Mouse (Mus musculus) brain, adult 10 weeks (tissue): ENCODE results near the gene Prima1. TPM values are rescaled to one million over a fixed set of nuclear protein-coding genes. Genes with fewer than 3 reads are reported as not detected.

Experiments
- polyA plus RNA-seq: library from polyadenylated mRNA; stranded (reverse); fragments of 350-450 nt; fragmentation: Illumina TruSeq; extraction: RNeasy Lipid Tissue Mini Kit (QIAGEN cat#74804); gene quantifications from one replicate; pipeline ENCODE4 v1.2.3, GENCODE M21; 2015; ENCODE audit warnings: low read depth, low replicate concordance

Prima1 gene
- 7.5 TPM for polyA plus RNA-seq

DNA sequence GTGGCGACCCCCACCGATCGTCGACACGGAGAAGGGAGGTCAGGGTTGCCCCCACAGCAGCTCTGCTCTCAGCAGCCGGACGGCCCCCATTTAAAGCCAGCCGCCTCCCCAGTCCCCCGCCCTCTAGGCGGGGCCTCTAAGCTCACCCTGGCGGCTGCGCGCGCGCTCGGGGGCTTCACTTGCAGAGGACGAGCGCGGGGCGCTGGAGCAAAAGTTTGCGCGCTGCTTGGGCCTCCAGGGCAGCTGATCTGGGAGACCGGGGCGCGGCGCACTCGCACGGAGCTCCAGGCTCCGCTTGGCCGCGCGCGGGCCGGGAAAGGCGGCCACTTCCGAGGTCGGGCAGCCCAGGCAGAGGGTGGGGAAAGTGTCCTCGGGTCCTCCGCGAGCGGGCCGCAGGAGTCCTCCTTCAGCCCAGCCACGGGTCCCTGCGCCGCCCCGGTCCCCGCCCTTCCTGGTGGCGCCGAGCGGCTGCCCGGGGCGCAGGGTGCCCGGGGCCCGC, at the start of gene Prima1:
Gene Prima1, minus strand, starts transcription at position 68 of the 499 bp plus-strand sequence.

Other genes starting within 250 kb of the Prima1 start
- gene Fam181a, start 68.8 kb upstream of the Prima1 start, polyA plus RNA-seq = 2.3 TPM
- gene Asb2, start 113.9 kb upstream of the Prima1 start, polyA plus RNA-seq = 2.4 TPM
- gene Otub2, start 146.5 kb upstream of the Prima1 start, polyA plus RNA-seq = 37.9 TPM
- gene 9330161L09Rik, start 165.7 kb upstream of the Prima1 start, polyA plus RNA-seq = 0.98 TPM
- gene Ddx24, start 183.7 kb upstream of the Prima1 start, polyA plus RNA-seq = 147 TPM
- 71.0 TPM for gene Ifi27, start 192.1 kb upstream of the Prima1 start, polyA plus RNA-seq
- 4.8 TPM for gene Ifi27l2a, start 201.5 kb upstream of the Prima1 start, polyA plus RNA-seq
- not detected for gene Ifi27l2b, start 215.1 kb upstream of the Prima1 start, polyA plus RNA-seq